Mouse (Mus musculus) forebrain, embryonic 11.5 days (tissue): Measurements from ENCODE around the gene Akr7a5. TPM values are rescaled to one million over a fixed set of nuclear protein-coding genes. Genes with fewer than 3 reads are reported as not detected.
A peak's percentile ranks its signal among the peaks of the same experiment; 100 is the strongest.

Experiments
- ATAC-seq: fragments of 200-750 bp; cut with Nextera tagmentation; replicated peaks from 2 replicates; pipeline ENCODE4 v1.8.0; 2017; ENCODE audit warnings: moderate TSS enrichment; ENCODE audit not compliant: low FRiP score
- DNase-seq: peaks from one replicate; pipeline ENCODE4 v3.0.0-alpha.2; 2017; ENCODE audit warnings: low spot score
- H3K27ac ChIP-seq: fragments of 300-500 bp; sonication (generic); 2 replicates; pipeline ENCODE4 v1.5.1; 2014; ENCODE audit warnings: low read depth, low read length
- H3K27me3 ChIP-seq: fragments of 300-500 bp; sonication (generic); 2 replicates; pipeline ENCODE4 v1.6.1; 2014; ENCODE audit warnings: mild to moderate bottlenecking, low read length, mixed read lengths; ENCODE audit not compliant: control insufficient read depth, insufficient read depth
- H3K36me3 ChIP-seq: fragments of 300-500 bp; sonication (generic); 2 replicates; pipeline ENCODE4 v1.6.1; 2014; ENCODE audit warnings: mild to moderate bottlenecking, low read length, moderate library complexity, mixed read lengths; ENCODE audit not compliant: control insufficient read depth, insufficient read depth
- H3K4me1 ChIP-seq: fragments of 300-500 bp; sonication (generic); replicated peaks from 2 replicates; pipeline ENCODE4 v1.6.1; 2014; ENCODE audit warnings: low read length, mixed read lengths; ENCODE audit not compliant: control insufficient read depth, insufficient read depth
- H3K4me2 ChIP-seq: fragments of 300-500 bp; sonication (generic); 2 replicates; pipeline ENCODE4 v1.6.1; 2014; ENCODE audit warnings: low read depth, mild to moderate bottlenecking, low read length, moderate library complexity, mixed read lengths; ENCODE audit not compliant: severe bottlenecking
- H3K4me3 ChIP-seq: fragments of 300-500 bp; sonication (generic); 2 replicates; pipeline ENCODE4 v1.5.1; 2014; ENCODE audit warnings: low read depth, low read length
- H3K9ac ChIP-seq: fragments of 300-500 bp; sonication (generic); 2 replicates; pipeline ENCODE4 v1.6.1; 2014; ENCODE audit warnings: low read length
- H3K9me3 ChIP-seq: fragments of 300-500 bp; sonication (generic); 2 replicates; pipeline ENCODE4 v1.6.1; 2016; ENCODE audit warnings: low read length, mixed read lengths; ENCODE audit not compliant: control insufficient read depth
- WGBS: fragments of 180-500 bp; shearing (Covaris S2); extraction: QIAGEN DNeasy Blood & Tissue Kit; methylation state at CpG from one replicate; pipeline ENCODE4 v1.1.7; 2014; 5-methylcytosine and 5-hydroxymethylcytosine counted together
- microRNA-seq: library from miRNA; unstranded; fragments of <30 nt; microRNA quantifications from one replicate; pipeline ENCODE4, GENCODE M21; 2016; ENCODE audit not compliant: insufficient number of aligned reads
- polyA plus RNA-seq: library from polyadenylated mRNA; unstranded; fragments of >200 nt; fragmentation: Nextera tagmentation; extraction: Ambion mirVana; gene quantifications from 2 replicates; pipeline ENCODE4 v1.2.1, GENCODE M21; 2014

Akr7a5 gene
- polyA plus RNA-seq, 1 experiment from 2014 or later = 97.4 TPM

- Histone ChIP-seq H3K27me3 (no peaks in the 10 kb centered on the region), H3K9me3 (no peaks in the 10 kb centered on the region), H3K4me3 (no peak overlapping the region), H3K27ac (no peak overlapping the region), H3K4me2 (no peak overlapping the region), H3K36me3 (no peaks in the 10 kb centered on the region; the same call in none of the 2 replicates), H3K9ac (no peak overlapping the region), H3K4me1 (peaks cover 1% of the 10 kb centered on the region)
- 63% methylated on average over 23 of the region's 23 CpGs for WGBS
- DNase-seq (no peak), ATAC-seq (no peak)
Observed at GRCm38 (mm10) chr4:139345416-139346019, 35.0 kb downstream of the Akr7a5 start.

GRCm38 (mm10) chr4:139351931-139352711 lies 41.6 kb downstream of the Akr7a5 start, which contains the start of the genes Mrto4, Emc1 and Ubr4:
Gene Mrto4 (minus strand): TSS chr4:139352576.
Gene Emc1 (plus strand): TSS chr4:139352587.
Gene Ubr4 (plus strand): TSS chr4:139352609.
- H3K4me2 ChIP-seq = peak within 1 kb of the TSS; percentile 89
- peak; percentile 93 for ATAC-seq
- H3K4me3 ChIP-seq = peak within 1 kb of the TSS; percentile 67
- H3K36me3 ChIP-seq = peaks cover 3% of the 10 kb centered on the region; the same call in 1 of the 2 replicates
- H3K9me3 ChIP-seq = no peaks in the 10 kb centered on the region
- peak; percentile 90 for DNase-seq
- peak within 1 kb of the TSS; percentile 95 for H3K9ac ChIP-seq
- peak within 1 kb of the TSS; percentile 98 for H3K27ac ChIP-seq
- H3K27me3 ChIP-seq = no peaks in the 10 kb centered on the region
- under 1% methylated on average over 64 of the region's 64 CpGs for WGBS
- peaks cover 12% of the 10 kb centered on the region for H3K4me1 ChIP-seq

- Histone ChIP-seq H3K4me3 (peak overlapping the region; percentile 67), H3K36me3 (peaks cover 3% of the 10 kb centered on the region; the same call in 1 of the 2 replicates), H3K9ac (peak overlapping the region; percentile 95), H3K27ac (no peak overlapping the region), H3K9me3 (no peaks in the 10 kb centered on the region), H3K27me3 (no peaks in the 10 kb centered on the region), H3K4me1 (peaks cover 12% of the 10 kb centered on the region), H3K4me2 (peak overlapping the region; percentile 89)
- DNase-seq (no peak), ATAC-seq (no peak)
- 2% methylated on average over 7 of the region's 7 CpGs for WGBS
Observed at GRCm38 (mm10) chr4:139352832-139353231, 42.3 kb downstream of the Akr7a5 start.

- WGBS = 88% methylated on average over 3 of the region's 3 CpGs
- Histone ChIP-seq H3K9me3 (no peaks in the 10 kb centered on the region), H3K4me1 (0 out of 2 replicates have a peak, but pooled peaks cover 2% of the 10 kb centered on the region), H3K4me3 (no peak overlapping the region), H3K36me3 (peaks cover 11% of the 10 kb centered on the region; the same call in 1 of the 2 replicates), H3K27ac (no peak overlapping the region), H3K9ac (no peak overlapping the region), H3K27me3 (no peaks in the 10 kb centered on the region), H3K4me2 (no peak overlapping the region)
- DNase-seq (no peak), ATAC-seq (no peak)
Observed at GRCm38 (mm10) chr4:139357211-139357610, 46.7 kb downstream of the Akr7a5 start.

GRCm38 (mm10) chr4:139360761-139361548 lies 50.4 kb downstream of the Akr7a5 start:
- 93% methylated on average over 11 of the region's 11 CpGs for WGBS
- peaks cover 12% of the 10 kb centered on the region; the same call in 1 of the 2 replicates for H3K36me3 ChIP-seq
- no peak for DNase-seq
- no peaks in the 10 kb centered on the region for H3K27me3 ChIP-seq
- no peak overlapping the region for H3K9ac ChIP-seq
- ATAC-seq = no peak
- H3K9me3 ChIP-seq = no peaks in the 10 kb centered on the region
- no peaks in the 10 kb centered on the region for H3K4me1 ChIP-seq
- no peak overlapping the region for H3K4me2 ChIP-seq
- H3K4me3 ChIP-seq = no peak overlapping the region
- no peak overlapping the region for H3K27ac ChIP-seq

GRCm38 (mm10) chr4:139367336-139367735 lies 56.8 kb downstream of the Akr7a5 start:
- no peak overlapping the region for H3K4me3 ChIP-seq
- no peak overlapping the region for H3K4me2 ChIP-seq
- H3K36me3 ChIP-seq = peaks cover 17% of the 10 kb centered on the region; the same call in 1 of the 2 replicates
- no peak overlapping the region for H3K27ac ChIP-seq
- DNase-seq = no peak
- WGBS = 95% methylated on average over 3 of the region's 3 CpGs
- no peaks in the 10 kb centered on the region for H3K4me1 ChIP-seq
- no peak for ATAC-seq
- H3K9ac ChIP-seq = no peak overlapping the region
- H3K9me3 ChIP-seq = no peaks in the 10 kb centered on the region
- no peaks in the 10 kb centered on the region for H3K27me3 ChIP-seq

Small RNA genes lying within 50 kb of the gene (microRNA-seq; reads per million reads assigned to microRNA genes)
- 12.6 reads per million, percentile 7 among the genes with 10 or more reads in this experiment for gene Gm24245
- gene Gm25732 = 3.4 reads per million

Other genes with a start within 250 kb of the Akr7a5 start
- 0.27 TPM in 1 of 2 replicates, not detected in the other for gene Htr6, start 235.2 kb upstream of the Akr7a5 start, polyA plus RNA-seq
- gene Nbl1, start 217.8 kb upstream of the Akr7a5 start, polyA plus RNA-seq = 23.9 and 24.7 TPM in 2 replicates
- 344 and 387 TPM in 2 replicates for gene Minos1, start 179.6 kb upstream of the Akr7a5 start, polyA plus RNA-seq
- gene Capzb, start 117.8 kb upstream of the Akr7a5 start, polyA plus RNA-seq = 238 and 240 TPM in 2 replicates
- gene Pqlc2, start within 50 bp of the Akr7a5 start, polyA plus RNA-seq = 11.4 and 16.4 TPM in 2 replicates
- gene Mrto4, start 41.8 kb downstream of the Akr7a5 start, polyA plus RNA-seq = 131 and 138 TPM in 2 replicates
- gene Emc1, start 41.8 kb downstream of the Akr7a5 start, polyA plus RNA-seq = 30.2 and 31.9 TPM in 2 replicates
- 100 and 106 TPM in 2 replicates for gene Ubr4, start 41.9 kb downstream of the Akr7a5 start, polyA plus RNA-seq
- gene Iffo2, start 219.8 kb downstream of the Akr7a5 start, polyA plus RNA-seq = 2.5 and 3.5 TPM in 2 replicates